Mouse (Mus musculus): Measurements from ENCODE around the gene Trip12.
A peak's percentile ranks its signal among the peaks of the same experiment; 100 is the strongest.

Trip12 gene

DNA sequence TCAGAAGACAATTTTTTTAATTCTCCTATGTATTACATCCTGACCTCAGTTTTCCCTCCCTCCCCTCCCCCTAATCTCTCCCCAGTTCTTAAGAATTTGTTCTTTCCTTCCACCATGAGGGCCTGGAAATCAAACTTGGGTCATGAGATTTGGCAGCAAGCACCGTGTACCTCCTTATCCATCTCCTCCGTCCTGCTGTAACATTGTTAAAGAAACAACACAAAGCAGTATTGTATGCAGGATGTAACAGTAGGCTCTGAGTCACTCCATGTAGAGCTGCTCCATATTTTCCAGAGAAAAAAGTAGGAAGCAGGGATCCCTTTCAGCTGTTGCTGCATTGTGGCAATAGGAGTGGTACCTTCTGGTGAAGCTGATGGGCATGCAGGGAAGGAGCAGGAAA is 15.4 kb upstream of the Trip12 start:
- DNase-seq, result no peak

DNA sequence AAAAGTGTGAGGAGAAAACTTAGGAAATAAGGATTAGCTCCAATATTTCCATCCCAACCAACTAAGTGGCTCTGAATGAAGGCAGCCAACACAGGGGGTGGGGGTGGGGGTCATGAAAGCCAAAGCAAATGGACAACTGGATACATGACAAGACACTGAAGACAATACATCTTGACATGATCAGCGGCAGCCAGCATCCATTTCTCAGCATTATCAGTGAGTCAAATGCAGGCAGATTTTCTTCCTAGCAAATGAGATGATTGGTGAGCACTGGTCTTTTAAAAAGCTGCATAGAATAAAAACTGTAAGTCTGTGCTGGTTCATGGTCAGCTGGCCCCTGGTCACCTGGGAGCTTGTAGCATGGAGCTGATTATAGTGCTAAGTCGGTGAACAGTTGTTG is 14.7 kb upstream of the Trip12 start:
- DNase-seq, result no peak

DNA sequence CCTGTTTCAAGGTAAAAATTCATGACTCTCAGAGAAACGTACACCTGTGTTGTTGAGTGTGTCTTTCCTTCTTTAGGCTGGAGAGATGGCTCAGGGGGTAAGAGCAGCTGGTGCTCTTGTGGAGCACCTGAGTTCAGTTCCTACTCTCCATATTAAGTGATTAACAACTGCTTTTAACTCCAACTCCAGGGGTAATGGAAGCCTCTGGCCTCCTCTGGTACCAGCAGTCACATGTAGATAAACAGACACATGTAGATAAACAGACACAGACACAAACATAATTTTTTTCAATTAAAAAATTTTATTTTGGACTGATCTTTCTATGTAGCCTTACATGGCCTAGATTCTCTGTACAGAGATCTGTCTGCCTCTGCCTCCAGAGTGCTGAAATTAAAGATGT is 13.4 kb upstream of the Trip12 start:
- DNase-seq, result no peak

DNA sequence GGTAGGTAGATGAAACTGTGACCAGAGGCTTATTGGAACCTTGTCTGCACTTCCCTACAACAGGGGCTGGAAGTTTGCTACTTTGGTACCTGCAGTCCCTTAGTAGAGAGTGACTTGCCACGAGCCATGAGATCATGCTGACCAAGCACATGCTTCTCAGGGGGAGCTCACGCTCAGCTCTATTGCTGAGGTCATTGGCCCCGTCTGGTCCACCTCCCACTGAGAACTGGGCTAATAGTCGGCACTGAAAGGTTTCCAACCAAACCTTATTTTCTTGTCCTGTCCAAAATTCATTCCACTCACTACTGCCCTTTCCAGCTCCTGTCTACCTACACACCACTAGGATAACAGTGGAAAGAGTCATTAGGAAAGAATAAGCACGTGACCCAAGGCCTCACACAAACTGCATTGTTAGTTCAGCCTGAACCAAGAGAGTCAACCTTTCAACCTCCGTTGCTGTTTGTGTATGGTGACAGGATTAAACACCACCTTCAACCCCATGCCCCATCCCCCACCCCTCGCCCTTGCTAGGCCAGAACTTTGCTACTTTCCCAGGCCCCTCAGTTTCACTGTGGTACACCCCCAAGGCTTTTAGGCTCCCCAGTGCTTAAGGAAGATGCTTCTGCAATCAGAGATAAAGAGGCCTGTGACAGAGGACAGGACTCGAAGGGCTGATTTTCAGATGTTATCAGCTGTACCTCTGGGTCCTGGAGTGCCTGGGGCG is 11.4 kb upstream of the Trip12 start:
- DNase-seq, result peak in 1 of 2 experiments; percentile 8

DNA sequence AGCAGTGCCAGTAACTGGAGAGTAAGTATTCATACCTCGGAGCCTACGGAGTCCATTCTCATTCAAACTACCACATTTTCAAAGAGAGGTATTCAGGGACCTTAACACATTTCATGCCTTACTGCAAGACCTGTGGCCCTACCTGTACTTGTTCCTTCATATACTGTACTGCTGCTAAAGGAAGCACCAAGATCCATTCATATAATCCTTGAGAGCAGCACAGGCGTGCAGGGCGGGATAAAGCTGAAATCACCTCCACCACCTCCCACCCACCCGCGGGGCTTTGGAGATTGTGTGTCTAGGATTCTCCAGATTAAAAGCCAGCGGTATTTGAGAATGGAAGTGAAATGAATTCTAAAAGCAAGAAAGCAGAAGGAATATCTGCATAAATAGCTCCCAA is 10.2 kb upstream of the Trip12 start:
- DNase-seq, result no peak

DNA sequence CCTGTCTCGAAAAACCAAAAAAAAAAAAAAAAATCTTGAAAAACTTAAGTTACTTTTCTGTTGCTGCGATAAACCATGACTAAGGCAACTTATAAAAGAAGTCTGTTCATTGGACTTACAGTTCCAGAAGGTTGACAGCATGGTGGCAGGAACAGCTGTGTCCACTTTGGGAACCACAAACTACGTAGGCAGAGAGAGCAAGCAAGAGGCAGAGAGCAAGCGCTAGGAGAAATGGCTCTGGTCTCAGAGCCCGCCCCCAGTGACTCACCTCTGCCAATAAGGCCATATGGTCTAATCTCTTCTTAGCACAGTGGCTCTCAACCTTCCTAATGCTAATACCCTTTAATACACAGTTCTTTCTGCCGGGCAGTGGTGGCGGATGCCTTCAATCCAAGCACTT is 9.5 kb upstream of the Trip12 start:
- DNase-seq, result no peak

DNA sequence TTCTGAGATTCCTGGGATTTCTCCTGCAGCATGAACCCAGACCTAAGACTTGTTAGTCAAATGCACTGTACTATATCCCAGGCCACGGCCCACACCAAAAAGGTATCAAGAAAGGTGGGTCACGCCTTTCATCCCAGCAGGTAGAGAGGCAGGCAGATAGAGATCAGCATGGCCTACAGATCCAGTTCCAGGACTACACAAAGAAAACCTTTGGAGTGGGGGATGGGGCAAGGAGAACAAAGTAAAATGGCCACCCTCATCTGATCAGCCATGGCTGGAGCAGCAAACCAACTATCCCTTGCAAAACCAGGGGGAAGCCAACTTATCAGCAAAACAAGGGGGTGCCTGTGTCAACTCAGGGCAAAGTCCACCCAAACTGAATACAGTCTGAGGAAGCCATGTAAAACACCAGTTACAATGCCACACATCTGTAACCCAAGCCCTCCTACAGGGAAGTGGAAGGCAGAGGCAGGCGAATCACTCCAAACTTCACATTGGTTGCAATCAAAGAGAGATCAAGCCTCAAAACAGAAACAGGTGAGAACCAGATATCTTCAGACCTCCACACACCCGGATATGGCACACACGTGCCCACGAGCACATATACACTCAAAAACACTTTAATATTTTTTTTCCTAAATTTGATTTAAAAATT is 8.6 kb upstream of the Trip12 start:
- DNase-seq, result no peak

DNA sequence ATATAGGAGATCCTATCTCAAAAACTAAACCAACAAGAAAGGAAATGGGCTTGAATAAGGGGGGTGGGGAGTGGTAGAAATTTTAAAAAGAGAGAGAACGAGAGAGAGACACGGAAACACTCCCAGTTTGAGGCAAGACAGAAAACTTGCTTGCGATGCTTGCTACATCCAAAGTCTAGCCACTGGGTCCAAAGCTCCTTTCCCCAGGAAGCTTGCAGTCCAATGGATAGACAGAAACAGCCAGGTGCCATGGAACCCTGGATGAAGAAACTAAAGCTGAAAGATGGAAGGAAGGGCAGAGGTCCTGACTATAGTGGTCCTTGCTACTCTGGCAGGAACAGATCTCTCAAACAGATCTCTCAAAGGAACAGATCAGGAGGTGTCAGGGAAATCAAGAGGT is 8.0 kb upstream of the Trip12 start:
- no peak for DNase-seq

DNA sequence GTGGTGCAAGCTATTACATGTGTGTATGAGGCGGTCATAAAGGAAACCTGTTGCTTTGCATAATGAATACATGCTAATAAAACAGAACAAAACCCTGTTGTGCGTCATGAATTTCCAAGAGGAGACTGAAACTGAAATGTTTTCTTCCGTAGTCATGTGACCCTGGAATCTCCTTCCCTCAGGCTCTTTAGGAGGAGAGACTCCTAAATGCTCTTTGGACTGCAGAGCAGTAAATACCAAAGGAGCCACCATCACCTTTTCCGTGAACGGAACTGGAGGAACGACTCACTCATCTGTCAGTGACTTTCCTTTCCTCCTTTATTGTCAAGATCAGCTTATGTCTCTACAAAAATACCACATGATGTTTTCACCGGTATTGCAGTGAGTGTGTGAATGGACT is 7.4 kb upstream of the Trip12 start:
- DNase-seq, result no peak

DNA sequence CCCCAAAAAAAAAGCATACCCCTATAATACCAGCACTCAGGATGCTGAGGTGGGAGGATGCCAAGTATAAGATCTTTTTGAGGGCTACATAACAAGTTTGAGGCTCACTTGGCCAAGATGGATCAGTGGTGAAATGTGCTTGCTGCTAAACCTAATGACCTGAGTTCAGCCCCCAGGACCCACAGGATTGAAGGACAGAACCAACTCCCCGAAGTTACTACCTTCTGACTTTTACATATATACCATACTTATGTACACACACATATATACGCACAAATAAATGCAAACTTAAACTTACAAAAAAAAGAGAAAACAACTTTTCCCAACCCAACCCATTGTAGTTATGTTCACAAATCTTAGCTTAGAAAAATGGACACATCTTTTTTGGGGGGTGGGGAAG is 3.0 kb upstream of the Trip12 start:
- no peak for DNase-seq

DNA sequence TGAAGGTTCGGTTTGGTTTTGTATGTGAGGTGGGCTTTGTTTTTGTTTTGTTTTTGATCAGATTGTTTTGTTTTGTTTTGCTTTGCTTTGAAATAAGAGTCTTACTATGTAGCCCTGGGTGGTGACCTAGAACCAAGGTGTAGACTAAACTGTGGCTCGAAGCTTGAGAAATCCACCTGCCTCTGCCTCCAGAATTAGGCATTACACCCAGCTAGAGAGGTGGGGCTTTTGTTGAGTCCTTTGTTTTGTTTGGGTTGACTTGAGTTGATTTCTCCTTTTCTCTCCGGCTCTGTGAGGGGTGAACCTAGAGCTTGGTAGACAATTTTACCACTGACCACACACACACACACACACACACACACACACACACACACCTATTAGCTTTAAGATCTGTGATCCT is 745 bp upstream of the Trip12 start:
- DNase-seq, result no peak

DNA sequence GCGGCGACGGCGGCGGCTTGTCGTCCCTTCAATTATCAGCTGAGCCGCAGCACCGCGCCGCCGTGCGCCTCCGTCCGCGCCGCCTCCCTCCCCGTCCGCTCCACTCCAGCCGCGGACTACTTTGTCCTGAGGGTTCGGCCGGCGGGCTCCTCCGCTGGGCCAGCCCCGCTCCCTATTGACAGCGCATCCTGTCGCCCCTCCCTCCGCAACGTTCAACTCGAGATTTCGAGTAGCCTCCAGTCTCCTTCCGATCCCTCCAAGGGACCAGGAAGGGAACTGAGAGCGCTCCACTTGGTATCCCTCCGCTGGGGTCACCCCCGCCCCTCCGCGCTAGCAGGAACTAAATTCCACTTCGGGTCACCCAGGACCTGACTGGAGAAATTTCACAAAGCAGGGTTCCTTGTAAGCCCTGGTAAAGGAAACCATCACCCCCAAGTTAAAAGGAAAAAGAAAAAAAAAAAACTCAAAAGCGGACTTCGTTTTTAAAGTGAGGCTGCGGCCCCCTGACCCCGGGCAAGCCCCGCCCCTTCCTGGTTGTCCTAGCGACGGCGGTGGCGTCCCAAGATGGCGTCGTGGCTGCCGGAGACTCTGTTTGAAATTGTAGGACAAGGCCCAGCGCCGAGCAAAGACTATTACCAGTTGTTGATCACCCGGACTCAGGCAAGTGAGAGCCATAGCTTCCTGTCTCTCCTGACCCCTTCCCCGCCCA is 853 bp downstream of the Trip12 start, which contains the start of gene Fbxo36:
Gene Fbxo36, plus strand, starts transcription at position 533 of the 709 bp plus-strand sequence.
- peak; percentile 90 to 93 for DNase-seq

DNA sequence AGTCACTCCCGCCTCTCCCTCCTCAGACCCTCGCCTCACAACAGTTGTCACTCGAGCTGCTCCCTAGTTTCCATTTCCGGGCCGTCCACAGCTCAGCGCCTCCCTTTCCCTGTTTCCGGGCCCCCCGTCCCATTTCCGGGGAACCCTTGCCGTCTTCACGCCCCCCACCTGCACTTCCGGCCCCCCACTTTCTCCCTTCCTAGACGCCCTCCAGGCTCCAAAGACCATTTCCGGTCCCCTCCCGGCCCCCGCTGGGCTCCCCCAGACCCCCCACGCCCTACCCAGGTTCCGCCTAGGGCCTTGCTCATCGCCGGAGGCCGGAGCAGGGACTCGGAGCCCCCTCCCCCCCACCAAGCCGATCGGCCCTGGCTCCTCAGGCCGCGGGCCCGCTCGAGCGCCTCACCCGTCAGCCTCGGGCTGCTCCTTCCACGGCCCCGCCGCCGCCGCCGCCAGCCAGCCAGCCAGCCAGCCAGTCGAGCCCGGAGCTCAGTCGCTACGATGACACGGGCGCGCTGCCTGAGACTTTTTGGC is 1.6 kb downstream of the Trip12 start:
- DNase-seq, result peak; percentile 68

DNA sequence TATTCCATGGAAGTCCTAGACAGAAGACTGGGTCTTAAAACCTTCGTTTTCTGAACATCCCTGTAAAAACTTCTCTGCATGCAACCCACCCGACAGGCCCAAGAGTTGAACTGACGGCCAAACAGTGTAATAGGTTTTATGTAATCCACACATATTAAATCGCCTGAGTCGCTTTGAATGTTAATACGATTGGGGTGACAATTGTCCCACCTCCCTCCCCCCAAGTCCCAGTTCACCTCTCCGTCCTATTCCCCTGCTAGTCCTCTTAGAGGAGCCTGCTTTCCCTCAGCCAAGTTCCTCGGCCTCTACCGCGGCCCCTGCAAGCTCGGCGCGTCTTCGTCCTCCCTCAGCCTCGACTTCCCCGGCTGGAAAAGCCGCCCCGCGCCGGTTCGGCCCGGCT is 2.2 kb downstream of the Trip12 start:
- DNase-seq, result no peak

DNA sequence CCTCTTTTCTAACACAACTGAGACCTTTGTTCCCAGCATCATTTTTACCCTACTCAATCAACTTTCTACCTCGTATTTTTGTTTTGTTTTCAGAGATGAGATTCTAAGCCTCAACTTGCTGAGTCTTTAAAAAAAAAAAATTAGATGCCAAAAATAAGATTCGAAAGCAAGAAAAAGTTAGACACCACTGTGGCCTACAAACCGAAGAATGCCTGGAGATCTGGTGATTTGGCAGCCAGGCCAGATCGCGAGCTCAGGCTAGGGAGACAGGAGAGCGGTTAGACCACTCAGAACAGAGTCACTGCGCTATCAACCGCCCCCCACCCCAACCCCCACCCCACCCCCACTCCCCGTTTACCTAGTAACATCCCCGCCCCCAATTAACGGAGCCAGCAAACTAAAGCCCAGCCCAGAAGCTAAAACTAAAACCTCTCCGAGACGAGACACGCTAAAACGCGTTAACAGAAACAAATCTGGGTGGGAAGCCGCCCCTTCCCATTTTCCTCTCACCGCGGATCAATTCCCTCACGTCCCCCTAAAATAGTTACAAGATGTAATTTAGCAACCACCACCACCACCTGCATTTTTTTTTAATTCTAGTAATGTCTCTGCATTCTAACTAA is 2.7 kb downstream of the Trip12 start:
- peak; percentile 13 to 14 for DNase-seq

DNA sequence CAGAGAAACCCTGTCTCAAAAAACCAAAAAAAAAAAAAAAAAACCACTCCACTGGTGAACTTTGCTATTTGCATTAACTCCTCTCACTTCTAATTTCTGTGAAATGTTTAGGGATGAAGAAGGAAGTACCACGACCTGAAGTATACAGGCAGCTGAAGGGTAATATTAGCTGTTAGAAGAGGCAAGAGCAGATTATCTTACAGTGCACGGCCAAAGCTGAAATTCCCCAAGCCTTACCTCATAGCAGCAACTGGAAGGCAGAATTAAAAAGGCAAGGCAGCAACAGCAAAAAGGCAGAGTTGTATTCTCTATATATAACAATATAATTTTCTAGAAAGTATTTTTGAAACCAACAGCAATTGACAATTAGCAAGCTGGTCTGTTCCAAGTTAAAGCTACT is 15.2 kb downstream of the Trip12 start:
- no peak for DNase-seq

DNA sequence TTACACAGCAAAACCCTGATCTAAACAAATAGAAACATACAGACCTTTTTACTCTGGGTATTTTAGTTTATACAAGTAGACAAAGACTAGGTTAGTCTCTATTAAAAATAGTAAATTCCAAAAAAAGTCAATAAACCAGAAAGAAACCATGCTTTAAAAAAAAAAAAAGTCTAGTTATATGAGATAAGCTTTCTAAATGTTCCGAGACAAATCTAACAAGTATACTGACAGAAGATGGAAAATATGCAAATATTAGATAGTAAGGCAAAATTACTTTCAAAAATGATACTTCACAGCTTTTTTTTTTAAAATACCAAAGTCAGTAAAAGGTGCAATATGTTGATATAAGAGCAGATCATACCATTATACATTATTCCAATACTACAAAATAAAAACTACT is 22.7 kb downstream of the Trip12 start:
- no peak for DNase-seq

DNA sequence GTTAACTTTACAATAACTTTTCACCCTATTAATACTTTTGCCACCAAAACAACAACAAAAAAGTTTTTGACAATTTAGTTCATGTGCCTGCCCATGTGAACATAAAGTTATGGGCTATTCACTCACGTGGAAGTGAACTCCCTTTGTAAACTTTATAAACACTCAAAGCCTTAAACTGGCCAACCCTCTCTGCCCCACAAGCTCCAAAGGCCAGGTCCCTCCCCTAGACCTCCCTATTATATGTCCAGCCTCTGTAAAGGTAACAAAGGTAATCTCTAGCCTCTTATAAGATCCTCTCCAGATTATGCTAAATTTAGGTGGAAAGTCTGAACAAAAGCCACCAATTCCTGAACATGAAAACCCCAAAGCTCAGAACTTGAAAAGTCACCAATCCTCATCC is 36.5 kb downstream of the Trip12 start:
- DNase-seq, result no peak

DNA sequence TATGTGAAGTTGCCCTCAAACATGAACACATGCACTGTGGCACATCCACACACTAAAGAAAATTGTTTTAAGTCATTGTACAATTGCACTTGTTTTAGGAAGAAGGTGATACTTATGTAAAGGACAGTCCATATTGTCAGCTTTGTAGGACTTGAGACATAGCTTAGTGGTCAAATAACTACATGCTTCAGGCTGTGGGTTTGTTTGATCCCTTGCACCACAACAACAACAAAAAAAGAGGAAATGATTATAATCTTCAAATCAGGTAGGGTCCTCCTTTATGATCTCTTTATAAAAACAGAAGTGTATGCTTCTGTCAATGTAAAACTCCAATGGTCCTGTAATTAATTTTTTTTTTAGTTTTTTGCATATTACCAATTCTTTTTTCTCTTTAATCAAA is 41.1 kb downstream of the Trip12 start:
- no peak for DNase-seq

DNA sequence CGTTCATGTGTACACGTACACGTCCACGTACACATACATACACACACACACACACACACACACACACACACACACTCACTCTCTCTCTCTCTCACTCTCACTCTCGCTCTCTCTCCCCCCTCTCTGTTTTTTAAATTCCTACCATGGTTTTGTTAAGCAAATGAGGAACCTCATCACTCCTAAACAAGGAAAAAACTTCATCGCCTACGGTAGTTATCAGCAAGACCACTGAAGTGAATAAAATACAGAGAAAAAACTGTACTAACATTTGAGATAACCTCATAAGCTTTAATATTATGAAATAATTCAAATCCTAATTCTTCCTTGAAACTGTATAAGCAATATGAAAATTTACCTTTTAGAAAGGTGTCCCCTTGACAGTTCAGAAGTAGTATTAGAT is 45.0 kb downstream of the Trip12 start:
- DNase-seq, result no peak

DNA sequence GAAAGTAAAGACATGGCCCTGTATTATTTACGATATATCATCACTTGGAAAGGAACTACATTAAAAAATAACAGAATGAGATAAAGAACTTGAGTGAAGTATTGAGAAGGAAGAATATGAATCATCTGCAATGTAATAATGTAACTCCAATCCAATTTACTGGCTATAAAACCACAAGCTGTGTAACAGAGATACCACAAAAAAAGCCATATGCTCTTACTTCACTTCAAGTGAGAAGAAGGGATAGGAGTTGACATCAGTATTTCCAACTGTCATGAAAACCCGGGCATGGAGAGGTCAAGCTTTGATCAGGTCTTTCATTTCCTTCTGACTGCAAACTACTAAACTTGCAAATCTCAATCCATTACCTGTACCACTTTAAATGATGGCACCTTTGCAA is 48.9 kb downstream of the Trip12 start:
- no peak for DNase-seq

DNA sequence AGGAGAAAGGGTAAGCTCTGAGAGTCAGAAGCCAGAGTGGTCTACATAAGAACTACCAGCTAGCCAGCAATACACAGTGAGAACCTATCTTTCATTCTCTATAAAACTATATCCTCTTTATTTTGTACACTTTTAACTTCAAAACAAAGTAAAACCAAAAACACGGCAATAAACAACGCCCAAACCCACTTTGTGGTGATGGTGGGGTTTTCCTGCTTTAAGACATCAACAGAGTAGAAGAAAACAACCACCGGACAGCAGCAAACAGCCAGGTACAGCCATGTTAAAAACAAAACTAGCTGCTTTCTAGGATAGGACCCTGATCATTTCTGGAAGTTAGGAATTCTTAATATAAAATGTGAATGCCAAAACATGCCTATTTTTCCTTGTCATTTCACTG is 59.7 kb downstream of the Trip12 start:
- no peak for DNase-seq

DNA sequence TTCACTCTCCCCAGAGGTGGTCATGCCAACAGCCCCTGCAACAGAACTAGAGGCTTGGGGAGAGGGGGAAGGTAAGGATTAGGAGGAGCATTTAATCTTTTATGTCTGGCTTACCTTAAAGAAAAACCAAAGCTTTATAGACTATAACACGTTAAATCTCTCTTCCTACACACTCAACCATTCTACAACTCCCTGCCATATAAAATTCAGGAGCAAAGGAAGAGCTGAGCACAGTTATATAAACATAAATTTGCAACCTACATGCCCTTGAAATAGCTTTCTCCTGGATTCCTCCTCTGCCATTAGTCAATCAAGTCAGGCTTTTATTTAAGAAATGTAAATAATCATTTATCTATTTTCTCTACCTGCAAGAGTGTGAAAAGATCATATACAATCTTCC is 62.9 kb downstream of the Trip12 start:
- no peak for DNase-seq

DNA sequence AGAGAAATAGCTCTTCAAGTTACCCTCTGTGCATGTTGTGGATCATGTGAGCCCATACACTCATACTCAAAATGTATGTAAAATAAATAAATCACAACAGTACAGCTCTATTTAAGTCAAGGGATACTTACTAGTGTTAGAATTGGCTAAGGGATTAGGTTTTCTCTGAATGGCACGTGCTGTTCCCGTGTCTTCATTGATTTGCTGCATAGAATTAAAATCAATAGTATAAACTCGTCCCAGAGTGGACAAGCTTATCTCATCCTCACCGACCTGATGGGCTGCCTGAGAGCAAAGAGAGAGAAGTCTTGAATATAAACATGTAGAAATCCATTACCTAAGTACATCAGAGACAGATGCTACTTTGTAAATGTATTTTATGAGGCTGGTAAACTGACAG is 81.5 kb downstream of the Trip12 start:
- DNase-seq, result no peak
